Mouse (Mus musculus): Measurements from ENCODE around the gene Preb. TPM values are rescaled to one million over a fixed set of nuclear protein-coding genes. Genes with fewer than 3 reads are reported as not detected.

Gene Preb
- total RNA-seq, 4 experiments from 2014 or later = 118 to 148 (median 139) TPM

DNA sequence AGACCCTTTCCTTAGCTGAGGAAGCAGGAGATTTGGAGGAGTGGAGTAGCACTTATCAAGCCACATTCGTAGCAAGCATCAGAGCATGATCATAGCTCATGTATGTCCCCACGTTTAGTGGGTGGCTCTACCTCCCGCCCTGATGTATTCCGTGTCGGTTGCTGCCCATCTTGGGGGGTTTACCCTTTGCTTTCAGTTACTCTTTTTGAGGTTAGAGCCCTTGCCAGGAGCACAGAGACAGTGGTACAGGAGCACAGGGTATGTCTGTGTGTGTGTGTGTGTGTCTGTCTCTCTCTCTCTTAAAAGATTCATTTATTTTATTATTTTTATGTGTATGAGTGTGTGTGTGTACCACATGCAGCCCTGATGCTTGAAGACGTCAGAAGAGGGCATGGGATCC lies 37.0 kb downstream of the Preb start:
- no peak for DNase-seq (ENCODE audit: low spot score in 2 of 2)

DNA sequence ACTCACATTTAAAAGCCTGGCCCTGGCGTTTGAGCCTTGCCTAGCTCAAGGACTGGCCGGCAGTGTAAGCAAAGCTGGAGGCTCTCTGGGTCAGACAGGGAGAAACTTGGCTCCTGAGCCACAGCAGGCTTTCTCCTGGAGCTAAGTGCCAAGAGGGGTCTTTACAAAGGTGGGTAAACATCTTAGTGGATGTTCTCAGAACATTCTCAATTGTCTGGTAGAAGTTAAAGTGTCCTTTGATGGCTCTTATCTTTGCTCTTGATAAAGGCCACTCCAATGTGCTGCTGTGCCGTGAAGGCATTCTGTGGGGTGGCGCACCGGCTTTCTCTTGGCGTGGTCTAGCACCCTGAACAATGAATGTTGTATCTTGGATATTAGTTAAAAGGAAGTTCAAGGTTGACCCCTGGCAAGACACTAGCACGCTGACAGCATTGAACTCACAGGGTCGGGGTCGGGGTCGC lies 37.5 kb downstream of the Preb start:
- DNase-seq (ENCODE audit: low spot score in 2 of 2) = no peak

DNA sequence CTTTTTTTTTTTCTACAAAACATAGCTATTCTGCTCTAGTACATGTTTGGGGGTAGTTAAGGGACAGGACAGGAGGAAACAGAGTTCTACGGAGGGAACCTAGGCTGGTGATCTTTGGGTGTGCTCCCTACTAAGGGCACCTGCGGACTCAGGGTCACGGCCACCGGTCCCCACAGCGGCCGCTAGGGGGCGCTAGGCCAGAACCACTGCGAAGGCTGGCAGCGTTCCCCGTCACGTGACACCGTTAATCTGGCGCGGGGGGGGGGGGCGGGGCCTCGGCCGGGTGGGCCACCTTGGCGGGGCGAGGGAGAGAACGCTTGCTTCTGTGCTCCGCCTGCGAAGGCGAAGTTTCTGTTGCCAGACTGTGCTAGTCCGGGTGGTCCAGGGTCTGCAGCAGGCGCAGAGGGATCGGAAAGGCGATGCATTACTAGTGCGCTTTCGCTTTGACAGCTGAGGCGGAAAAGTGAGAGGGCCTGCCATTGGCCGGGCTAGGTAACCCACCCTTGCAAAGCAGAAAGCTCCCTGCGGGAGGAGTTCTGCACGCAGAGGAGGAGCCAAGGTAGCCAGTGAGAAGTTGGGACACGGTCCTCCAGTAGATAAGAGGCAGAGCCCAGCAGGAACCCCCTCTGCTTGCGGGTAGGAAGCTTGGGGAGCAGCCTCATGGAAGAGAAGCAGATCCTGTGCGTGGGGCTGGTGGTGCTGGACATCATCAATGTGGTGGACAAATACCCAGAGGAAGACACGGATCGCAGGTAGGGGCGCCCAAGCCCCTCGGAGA lies 38.7 kb downstream of the Preb start, which contains the start of gene Khk:
Gene Khk, plus strand, starts transcription at position 176 of the 778 bp plus-strand sequence.
- peak; percentile 71 to 86 for DNase-seq (ENCODE audit: low spot score in 2 of 2)

DNA sequence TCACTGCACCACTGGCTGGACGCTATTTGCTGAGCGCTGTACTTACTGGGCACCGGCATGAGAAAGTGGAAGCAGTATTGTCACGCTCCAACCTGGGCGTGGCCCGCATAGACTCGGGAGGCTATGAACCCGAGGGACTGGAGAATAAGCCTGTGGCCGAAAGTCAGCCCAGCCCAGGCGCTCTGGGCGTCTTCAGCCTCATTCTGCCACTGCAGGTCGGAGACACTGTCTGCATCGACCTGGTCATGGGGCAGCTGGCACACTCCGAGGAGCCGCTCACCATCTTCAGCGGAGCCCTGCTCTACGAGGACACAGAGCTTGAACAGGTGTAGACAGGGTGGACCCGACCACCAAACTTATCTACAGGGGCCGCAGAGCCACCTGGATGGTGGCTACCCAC lies 39.5 kb downstream of the Preb start:
- no peak for DNase-seq (ENCODE audit: low spot score in 2 of 2)

DNA sequence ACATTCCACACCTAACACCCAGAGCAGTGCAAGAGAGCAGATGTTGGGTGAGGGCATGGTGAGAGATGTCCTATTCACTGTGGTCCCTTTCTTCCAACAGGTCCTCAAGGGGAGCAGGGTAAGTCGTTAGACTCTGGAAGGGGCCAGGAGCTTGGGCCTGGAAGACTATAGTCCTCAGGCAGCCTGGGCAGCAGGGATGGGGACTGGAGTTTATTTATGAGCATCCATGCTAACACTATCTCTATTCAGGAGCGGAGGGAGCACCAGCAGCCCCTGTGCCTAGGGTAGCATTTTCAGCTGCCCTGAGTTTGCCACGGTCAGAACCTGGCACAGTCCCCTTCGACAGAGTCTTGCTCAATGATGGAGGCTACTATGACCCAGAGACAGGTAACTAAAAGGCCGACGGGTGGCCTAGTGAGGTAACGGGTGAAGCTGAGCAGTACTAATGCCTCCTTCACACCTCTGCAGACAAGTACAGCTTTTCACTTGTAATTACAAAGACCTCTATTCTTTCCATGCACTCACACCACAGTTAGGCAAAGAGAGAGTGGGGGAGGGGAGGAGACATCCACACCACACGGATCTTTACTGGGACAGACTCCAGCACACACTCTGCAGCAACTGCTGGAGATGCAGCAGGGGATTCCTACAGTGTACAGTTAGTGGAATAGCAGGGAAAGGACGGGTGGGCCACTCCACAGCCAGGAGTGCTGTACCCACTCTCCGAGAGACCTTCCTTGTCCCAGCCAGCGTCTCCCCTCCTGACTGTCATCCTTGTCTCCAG lies 40.1 kb downstream of the Preb start:
- DNase-seq (ENCODE audit: low spot score in 2 of 2) = no peak

DNA sequence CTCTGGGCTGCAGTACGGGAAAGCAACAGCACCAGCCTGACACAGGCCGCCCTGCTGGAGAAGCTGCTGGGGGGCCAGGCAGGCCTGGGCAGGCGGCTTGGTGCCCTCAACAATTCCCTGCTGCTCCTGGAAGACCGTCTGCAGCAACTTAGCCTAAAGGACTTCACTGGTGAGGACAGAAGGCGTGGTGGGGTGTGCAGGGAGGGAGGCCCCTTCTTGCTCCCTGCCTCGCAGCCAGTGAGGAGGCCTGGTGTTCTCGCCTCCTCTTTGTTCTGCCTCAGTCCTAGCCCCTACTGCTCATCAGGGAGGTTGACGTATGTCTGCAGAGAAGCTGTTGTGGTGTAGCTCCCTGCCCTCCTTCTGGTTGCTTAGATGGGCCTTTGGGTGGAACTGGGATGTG lies 41.5 kb downstream of the Preb start:
- no peak for DNase-seq (ENCODE audit: low spot score in 2 of 2)

DNA sequence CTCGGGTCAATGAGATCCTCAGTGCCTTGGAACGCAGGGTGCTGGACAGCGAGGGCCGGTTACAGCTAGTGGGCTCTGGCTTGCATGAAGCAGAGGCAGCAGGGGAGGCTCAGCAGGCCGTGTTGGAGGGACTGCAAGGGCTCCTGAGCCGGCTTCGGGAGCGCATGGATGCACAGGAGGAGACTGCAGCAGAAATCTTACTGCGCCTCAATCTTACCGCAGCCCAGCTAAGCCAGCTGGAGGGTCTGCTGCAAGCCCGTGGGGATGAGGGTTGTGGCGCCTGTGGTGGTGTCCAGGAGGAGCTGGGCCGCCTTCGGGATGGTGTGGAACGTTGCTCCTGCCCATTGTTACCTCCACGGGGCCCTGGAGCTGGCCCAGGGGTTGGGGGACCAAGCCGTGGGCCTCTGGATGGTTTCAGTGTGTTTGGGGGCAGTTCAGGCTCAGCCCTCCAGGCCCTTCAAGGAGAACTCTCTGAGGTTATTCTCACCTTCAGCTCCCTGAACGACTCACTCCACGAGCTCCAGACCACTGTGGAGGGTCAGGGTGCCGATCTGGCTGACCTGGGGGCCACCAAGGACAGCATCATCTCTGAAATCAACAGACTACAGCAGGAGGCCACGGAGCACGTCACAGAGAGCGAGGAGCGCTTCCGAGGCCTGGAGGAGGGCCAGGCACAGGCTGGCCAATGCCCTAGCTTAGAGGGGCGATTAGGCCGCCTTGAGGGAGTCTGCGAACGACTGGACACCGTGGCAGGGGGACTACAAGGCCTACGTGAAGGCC lies 42.1 kb downstream of the Preb start:
- no peak for DNase-seq (ENCODE audit: low spot score in 2 of 2)

DNA sequence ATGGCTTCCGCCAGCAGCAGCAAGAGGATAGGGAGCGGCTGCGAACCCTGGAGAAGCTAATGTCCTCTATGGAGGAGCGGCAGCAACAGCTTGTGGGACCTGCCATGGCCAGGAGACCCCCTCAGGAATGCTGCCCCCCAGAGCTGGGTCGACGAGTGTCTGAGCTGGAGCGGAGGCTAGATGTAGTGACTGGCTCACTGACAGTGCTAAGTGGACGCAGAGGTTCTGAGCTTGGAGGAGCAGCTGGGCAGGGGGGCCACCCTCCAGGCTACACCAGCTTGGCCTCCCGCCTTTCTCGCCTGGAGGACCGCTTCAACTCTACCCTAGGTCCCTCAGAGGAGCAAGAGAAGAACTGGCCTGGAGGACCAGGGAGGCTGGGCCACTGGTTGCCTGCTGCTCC lies 42.8 kb downstream of the Preb start:
- no peak for DNase-seq (ENCODE audit: low spot score in 2 of 2)

DNA sequence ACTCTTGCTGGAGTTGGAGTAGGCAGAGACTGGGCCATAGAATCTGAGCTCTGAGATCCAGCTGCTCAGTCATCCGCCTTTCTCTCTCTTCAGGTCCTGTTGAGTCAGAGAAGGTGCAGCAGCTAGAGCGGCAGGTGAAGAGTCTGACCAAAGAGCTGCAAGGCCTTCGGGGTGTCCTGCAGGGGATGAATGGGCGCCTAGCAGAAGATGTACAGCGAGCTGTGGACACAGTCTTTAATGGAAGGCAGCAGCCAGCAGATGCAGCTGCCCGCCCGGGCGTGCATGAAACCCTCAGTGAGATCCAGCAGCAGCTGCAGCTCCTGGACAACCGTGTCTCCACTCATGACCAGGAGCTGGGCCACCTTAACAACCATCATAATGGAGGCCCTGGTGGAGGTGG lies 43.3 kb downstream of the Preb start:
- DNase-seq (ENCODE audit: low spot score in 2 of 2) = no peak

DNA sequence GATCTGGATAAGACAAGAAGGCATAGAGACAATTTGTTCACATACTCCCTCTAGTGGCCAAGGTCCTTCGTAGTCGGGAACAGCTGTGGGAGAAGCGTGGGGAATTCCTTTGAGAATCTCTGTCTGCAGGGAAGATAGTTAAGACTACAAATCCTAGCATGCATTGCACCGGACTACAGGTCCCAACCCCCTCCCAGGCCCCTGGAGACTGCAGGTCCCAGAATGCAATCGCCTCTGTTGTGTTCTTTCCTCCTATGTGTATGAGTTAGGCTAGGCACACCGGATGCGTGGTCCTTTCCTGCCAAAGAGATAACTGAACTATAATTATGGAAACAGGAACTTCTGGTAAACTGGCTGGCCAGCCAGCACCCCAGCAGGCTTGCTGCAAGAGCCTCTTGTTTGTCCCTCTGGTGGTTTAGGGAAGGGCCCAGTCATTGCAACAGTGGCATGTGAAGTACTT lies 44.2 kb downstream of the Preb start:
- peak; percentile 91 to 93 for DNase-seq (ENCODE audit: low spot score in 2 of 2)

DNA sequence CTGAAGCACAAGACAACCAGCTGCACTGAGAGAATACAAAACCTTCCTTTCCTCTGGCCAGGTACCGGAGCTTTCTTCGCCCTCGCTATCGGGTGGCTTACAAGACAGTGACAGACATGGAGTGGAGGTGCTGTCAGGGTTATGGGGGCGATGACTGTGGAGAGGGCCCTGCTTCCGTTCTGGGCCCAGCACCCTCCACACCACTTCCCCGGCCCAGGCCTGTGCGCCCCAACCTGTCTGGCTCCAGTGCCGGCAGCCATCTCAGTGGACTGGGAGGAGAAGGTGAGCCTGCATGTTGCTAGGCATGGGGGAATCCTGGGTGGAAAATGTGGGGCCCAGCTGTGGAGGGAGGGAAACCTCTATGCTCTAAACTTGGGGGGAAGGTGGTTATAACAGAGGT lies 44.7 kb downstream of the Preb start:
- no peak for DNase-seq (ENCODE audit: low spot score in 2 of 2)

DNA sequence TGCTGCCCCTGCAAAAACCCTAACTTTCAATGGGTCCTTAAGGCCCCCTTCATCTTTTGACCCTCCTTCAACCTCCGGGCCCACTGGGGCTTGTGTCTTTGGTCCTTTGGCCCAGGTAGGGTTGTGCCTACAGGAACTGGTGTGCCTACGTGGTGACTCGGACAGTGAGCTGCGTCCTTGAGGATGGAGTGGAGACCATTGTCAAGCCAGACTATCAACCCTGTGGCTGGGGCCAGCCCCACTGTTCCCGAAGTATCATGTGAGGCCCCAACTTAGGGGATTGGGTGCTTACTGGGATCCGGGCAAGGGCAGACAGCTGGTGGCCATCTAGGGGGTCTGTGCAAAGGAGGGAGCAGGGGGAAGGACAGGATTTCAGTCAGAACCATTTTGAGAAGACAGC lies 45.3 kb downstream of the Preb start:
- no peak for DNase-seq (ENCODE audit: low spot score in 2 of 2)

DNA sequence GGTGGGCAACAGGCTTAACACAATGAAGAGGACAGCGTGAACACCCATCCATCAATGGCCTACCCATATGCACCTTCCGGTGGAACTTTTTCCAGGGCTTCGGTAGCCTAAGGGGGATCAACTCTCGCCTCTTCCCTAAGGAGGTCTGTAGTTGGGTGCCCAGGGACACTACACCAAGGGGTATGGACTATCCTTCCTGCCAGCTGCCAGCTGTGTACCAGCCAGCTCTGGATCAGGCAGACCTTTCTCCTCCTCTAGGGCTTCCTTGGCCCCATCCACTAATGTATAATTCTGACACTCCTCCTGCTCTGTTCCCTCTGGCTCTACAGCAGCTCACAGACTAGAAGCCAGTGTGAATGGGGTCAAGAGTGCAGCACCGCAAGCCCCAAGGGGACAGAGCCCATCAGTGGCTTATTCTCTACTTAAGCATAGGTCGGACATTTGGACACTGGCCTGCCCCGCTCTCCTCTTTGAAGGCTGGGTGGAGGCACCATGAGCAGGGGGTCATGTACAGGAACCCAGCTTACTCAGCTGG lies 46.0 kb downstream of the Preb start:
- no peak for DNase-seq (ENCODE audit: low spot score in 2 of 2)

DNA sequence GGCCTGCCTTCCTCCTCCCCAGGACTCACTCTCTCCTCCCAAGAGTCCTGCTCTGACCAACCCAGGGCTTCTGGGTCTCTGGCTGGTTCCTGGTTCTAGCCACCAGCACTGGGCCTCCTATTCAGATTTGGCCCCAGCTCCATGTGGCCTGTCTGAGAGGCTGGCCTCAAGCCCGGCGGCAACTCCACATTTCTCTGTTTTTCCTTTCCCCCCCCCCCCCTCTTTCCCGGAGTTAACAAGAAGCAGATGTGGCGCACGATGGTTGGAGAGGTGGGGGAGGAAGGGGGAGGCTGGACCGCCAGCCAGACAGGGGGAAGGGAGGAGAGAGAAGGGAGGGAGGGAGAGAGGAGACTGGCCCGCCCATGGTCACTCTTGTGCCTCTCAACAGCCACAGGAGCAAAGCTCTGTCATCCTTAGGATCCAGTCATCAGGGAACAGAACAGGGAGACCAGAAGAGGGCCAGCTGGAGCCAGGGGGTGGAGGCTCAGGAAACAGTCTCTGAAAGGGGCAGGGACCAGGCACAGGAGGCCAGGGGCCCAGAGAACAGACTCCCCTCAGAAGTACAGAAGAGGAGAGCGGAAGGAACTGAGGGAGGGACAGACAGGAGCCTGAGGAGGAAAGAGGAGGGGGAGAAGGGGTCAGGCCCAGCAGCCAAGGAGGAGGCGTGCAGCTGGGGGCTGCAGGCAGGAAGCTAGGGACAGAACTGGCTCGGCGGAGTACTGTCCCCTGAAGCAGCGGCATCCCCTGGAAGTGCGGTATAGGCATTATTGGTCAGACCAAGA lies 46.9 kb downstream of the Preb start, which contains the start of gene Emilin1:
Gene Emilin1, plus strand, starts transcription at position 343 of the 782 bp plus-strand sequence.
- DNase-seq (ENCODE audit: low spot score in 2 of 2) = no peak

DNA sequence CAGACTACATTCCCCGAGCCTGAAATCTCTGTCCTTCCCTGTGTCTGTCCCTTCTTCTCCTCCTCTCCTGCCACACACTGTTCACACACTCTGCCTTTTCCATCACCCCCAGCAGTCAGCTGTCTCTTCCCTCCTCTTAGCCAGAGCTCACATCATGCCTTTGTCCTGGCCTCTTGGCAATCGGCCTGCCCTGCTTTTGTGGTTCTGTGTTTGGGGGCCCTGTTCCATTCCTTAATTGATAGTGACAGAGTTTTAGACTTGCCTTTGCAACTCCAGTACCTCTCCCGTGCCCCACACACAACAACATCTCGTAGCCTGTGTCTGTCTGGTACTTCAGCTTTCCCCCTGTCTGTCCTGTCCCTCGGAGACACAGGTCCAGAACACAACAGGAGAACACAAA lies 48.0 kb downstream of the Preb start:
- DNase-seq (ENCODE audit: low spot score in 2 of 2) = no peak

DNA sequence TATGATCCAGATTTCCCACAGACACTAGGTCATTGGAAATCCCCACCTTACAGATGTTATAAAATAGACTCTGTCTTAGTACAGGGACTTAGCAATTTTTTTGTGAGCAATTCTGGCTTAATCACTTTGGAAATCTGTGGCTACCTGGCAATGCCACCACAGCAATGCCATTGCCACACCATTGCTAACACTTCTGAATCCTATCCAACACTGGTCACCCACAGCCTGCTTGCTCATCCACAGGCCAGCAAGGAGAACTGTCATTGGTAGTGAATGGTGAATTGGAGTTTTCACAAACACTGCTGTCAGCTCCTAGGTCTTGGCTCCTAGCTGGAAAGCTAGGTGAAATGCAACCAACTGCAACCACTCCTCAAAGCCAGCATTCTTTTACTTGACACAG lies 49.7 kb downstream of the Preb start:
- DNase-seq (ENCODE audit: low spot score in 2 of 2) = no peak

DNA sequence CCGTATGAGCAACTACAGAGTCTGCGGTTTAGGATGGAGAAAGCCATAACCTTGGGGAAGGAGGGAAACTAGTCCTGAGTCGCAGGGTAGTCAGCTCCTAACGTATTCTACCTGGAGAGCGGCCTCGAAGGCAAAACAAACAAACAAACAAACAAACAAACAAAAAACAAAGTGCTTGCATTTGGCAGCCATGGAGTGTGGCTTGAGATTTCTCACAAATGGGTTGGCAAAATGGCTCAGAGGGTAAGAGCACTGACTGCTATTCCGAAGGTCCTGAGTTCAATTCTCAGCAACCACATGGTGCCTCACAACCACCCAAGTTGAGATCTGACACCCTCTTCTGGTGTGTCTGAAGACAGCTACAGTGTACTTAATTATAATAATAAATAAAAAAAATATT lies 50.3 kb downstream of the Preb start:
- no peak for DNase-seq (ENCODE audit: low spot score in 2 of 2)

DNA sequence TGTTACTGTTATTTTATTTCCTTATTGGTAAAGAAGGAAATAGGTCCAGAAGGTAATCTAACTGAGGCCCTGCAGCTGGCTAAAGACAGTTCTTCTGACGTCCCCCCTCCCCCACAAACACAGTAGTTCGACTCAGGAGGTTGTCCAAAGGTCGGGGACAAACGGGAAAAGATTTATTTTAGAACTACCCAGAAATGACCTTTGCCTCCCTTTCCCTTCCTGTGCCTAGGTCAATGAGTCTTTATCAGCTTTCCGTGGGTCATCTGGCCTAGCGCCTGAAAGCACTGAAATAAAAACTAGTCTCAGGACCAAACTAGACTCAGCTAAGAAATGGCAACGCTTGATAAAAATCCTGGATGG lies 50.9 kb downstream of the Preb start:
- no peak for DNase-seq (ENCODE audit: low spot score in 2 of 2)

DNA sequence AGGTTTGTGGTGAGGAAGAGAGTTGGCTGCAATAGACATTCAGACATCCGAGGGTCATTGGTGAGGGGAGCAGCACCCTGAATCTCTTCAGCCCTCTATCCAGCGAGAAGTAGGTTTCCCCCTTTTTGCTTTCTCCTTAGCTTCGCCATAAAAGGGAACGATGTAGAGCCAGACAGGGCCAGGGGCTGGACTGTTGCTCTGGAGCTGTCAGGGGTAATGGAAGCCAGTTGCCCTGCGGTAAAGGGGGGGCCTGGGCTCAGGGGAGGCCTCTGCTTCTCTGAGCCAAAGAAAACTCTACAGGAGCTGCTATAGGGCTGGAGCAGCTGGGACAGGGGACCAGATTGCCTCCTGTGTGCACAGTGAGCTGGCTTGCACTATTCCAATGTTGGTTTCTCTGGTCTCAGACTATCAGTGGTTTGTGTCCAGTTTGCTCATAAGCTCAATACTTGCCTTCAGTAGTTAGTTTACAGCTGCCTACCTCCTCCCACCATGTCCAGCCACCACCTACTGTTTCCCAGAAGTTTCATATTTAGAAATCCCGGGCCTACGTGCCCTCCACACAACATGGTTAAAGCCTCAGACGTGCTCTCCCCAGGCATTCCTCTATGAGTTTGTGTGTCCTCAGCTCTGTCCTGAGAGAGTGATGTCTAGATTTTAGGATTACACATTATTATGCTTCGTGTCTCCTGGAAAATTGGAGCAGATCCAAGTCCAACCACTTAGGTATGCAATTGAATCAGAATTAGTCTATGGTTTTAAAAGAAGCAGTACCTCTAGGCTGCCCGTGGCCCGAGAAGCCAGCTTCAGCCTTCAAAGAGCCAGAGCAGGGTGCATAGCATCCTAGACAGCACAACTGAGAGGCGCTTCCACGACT lies 51.5 kb downstream of the Preb start:
- DNase-seq (ENCODE audit: low spot score in 2 of 2) = no peak

Measured in layer of hippocampus, adult 8-10 months (tissue).